Mouse (Mus musculus) thymus, postnatal 36 days (tissue): ENCODE measurements around the gene Ap1g1.

ENCODE experiments used
- DNase-seq, 2 experiments: peaks; one replicate each; pipeline ENCODE4 v3.0.0; 2022; ENCODE audit warnings: mixed read lengths in 2 of 2

The Ap1g1 gene

GRCm38 (mm10) chr8:109790938-109791337 is 12.6 kb downstream of the Ap1g1 start:
- no peak for DNase-seq

GRCm38 (mm10) chr8:109795166-109795565 is 16.8 kb downstream of the Ap1g1 start:
- DNase-seq = no peak

GRCm38 (mm10) chr8:109798721-109799120 is 20.4 kb downstream of the Ap1g1 start:
- DNase-seq = no peak

- no peak for DNase-seq
Observed at GRCm38 (mm10) chr8:109799245-109799644, 20.9 kb downstream of the Ap1g1 start.

GRCm38 (mm10) chr8:109800325-109800724 is 22.0 kb downstream of the Ap1g1 start:
- DNase-seq = no peak

- no peak for DNase-seq
Observed at GRCm38 (mm10) chr8:109803211-109803610, 24.9 kb downstream of the Ap1g1 start.

- DNase-seq = no peak
Observed at GRCm38 (mm10) chr8:109803801-109804200, 25.4 kb downstream of the Ap1g1 start.

GRCm38 (mm10) chr8:109806522-109806921 is 28.2 kb downstream of the Ap1g1 start:
- no peak for DNase-seq

GRCm38 (mm10) chr8:109807401-109808119 is 29.2 kb downstream of the Ap1g1 start:
- no peak for DNase-seq

GRCm38 (mm10) chr8:109808120-109808447 is 29.7 kb downstream of the Ap1g1 start:
- no peak for DNase-seq

- DNase-seq = no peak
Observed at GRCm38 (mm10) chr8:109810434-109810833, 32.1 kb downstream of the Ap1g1 start.

GRCm38 (mm10) chr8:109815268-109815667 is 36.9 kb downstream of the Ap1g1 start:
- no peak for DNase-seq

- DNase-seq = no peak
Observed at GRCm38 (mm10) chr8:109817933-109818332, 39.6 kb downstream of the Ap1g1 start.

- DNase-seq = no peak
Observed at GRCm38 (mm10) chr8:109823561-109823960, 45.2 kb downstream of the Ap1g1 start.

- DNase-seq = no peak
Observed at GRCm38 (mm10) chr8:109839822-109840221, 61.5 kb downstream of the Ap1g1 start.

- no peak for DNase-seq
Observed at GRCm38 (mm10) chr8:109842468-109842867, 64.1 kb downstream of the Ap1g1 start.

- DNase-seq = no peak
Observed at GRCm38 (mm10) chr8:109847866-109848265, 69.5 kb downstream of the Ap1g1 start.

GRCm38 (mm10) chr8:109848981-109849380 is 70.6 kb downstream of the Ap1g1 start:
- DNase-seq = no peak

GRCm38 (mm10) chr8:109853423-109853822 is 75.1 kb downstream of the Ap1g1 start:
- peak; percentile 37 to 47 for DNase-seq

GRCm38 (mm10) chr8:109854522-109854921 is 76.2 kb downstream of the Ap1g1 start:
- DNase-seq = no peak

GRCm38 (mm10) chr8:109855451-109855850 is 77.1 kb downstream of the Ap1g1 start:
- DNase-seq = no peak

GRCm38 (mm10) chr8:109863398-109863797 is 85.0 kb downstream of the Ap1g1 start:
- peak; percentile 6 to 8 for DNase-seq

GRCm38 (mm10) chr8:109864798-109865197 is 86.4 kb downstream of the Ap1g1 start:
- DNase-seq = no peak

GRCm38 (mm10) chr8:109865536-109865935 is 87.2 kb downstream of the Ap1g1 start:
- no peak for DNase-seq

- no peak for DNase-seq
Observed at GRCm38 (mm10) chr8:109866690-109867089, 88.3 kb downstream of the Ap1g1 start.
